Mouse (Mus musculus) left cerebral cortex, postnatal 14 days (tissue): ENCODE results near the gene Slc9a1. TPM values are rescaled to one million over a fixed set of nuclear protein-coding genes. Genes with fewer than 3 reads are reported as not detected.

ENCODE experiments used
- DNase-seq, 2 experiments: peaks; one replicate each; pipeline ENCODE4 v3.0.0; 2021 to 2022; ENCODE audit warnings: low spot score in 2 of 2, mixed read lengths in 1 of 2
- intact Hi-C: fragments of 180-260 bp; cut with DNase I; formaldehyde crosslinking; loops from one replicate; pipeline ENCODE4 v1.15.1; 2025
- total RNA-seq, 2 experiments: library from RNA; stranded (reverse); gene quantifications; 2 replicates each; pipeline ENCODE4 v1.2.3; 2021

The Slc9a1 gene
- total RNA-seq, 2 experiments from 2014 or later: 41.5 to 46.7 TPM

DNA sequence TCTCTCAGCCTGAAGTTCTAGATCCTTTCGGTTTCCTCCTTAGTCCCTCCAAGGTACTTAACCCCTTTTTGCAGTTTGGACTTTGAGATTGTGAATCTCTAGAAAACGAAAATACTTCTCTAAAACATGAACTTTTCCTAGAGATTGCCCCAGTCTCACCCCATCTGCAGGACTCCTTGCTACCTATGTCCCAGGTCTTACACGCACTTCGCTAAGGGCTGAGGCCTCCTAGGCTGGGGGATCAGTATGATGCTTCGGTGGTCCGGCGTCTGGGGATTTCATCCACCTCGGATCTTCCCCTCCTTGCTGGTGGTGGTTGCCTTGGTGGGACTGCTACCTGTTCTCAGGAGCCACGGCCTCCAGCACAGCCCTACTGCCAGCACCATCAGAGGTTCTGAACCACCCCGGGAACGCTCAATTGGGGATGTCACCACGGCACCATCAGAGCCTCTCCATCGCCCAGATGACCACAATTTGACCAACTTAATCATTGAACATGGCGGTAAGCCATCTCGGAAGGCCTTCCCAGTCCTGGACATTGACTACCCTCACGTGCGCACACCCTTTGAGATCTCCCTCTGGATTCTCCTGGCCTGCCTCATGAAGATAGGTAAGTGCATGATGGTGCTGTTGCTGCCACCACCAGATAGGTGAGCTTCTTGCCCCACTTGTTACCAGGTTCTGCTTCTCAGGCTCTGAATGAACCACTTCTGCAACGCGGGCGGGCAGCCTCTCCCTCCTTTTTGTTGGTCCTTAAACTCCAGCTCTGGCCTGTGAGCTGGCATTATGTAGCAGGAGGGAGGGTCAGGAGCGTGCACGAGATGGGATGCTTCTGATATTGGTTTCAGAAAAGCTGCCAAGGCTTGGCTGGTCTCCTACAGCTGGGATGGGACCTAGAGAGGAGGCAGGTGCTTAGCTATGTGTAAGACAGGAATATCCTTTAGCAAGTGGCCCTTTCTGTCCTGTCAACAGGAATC, 1.1 kb downstream of the Slc9a1 start:
- no peak for DNase-seq
- intact Hi-C loops: no loop called here

GRCm38 (mm10) chr4:133371621-133372277, 2.2 kb downstream of the Slc9a1 start:
- DNase-seq: no peak
- intact Hi-C loops: no loop called here

DNA sequence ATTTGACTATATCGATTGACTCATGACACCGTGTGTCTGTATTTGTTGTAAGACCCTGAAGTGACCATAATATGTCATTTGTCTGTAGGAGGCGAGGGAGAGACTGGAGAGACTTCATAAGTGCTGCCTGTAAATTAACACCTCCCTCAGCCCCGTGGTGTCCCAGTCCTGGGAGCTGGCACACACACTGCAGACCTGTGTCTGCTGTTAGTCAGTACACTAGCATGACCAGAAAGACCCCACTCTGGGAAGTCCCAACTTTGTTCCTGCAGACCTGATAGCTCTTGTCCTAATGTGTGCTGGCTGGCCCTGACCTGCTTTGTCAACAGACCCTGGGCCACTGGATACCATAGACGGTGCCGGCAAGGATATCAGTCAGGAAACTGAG, 2.8 kb downstream of the Slc9a1 start:
- DNase-seq: no peak
- intact Hi-C loops: no loop called here

DNA sequence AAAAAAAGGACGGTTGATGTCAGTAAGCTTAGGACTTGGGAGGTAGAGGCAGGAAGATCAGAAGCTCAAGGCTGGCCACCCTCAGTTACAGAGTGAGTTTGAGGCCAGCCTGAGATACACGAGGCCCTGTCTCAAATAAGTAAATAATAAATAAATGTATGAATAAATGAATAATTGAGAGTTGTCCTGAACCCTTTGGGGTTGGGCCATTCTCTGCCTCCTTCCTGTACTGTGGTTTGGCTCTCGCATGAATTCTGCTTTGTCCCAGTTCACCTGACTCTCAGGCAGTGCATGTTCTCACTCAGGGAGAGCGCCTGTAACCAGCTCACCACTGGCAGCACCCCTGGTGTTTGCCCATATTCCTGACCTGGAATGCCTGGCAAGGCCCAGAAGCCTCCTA, 4.5 kb downstream of the Slc9a1 start:
- intact Hi-C loops: no loop called here
- DNase-seq: no peak

- no peak for DNase-seq
- intact Hi-C loops: no loop called here
These were observed 6.5 kb downstream of the Slc9a1 start for GRCm38 (mm10) chr4:133375812-133376577.

GRCm38 (mm10) chr4:133378236-133379045, 8.9 kb downstream of the Slc9a1 start:
- no peak for DNase-seq
- intact Hi-C loops: no loop called here

DNA sequence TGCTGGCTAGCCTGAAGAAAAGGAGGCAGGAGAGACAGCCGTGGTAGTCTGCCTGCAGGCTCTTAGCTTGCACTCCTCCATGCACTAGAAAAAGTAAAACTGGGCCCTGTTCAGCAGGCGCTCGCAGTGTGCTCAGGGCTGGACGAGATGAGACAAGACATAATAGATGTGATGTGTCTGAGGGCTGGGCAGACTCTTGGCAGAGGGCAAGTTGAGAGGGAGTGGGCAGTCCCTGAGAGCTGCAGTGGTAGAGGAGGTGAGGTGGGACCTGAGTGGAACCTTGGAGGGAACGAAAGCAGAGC, 9.5 kb downstream of the Slc9a1 start:
- DNase-seq: no peak
- intact Hi-C loops: no loop called here

- intact Hi-C loops: no loop called here
- no peak for DNase-seq
These were observed 10.4 kb downstream of the Slc9a1 start for GRCm38 (mm10) chr4:133379861-133380260.

DNA sequence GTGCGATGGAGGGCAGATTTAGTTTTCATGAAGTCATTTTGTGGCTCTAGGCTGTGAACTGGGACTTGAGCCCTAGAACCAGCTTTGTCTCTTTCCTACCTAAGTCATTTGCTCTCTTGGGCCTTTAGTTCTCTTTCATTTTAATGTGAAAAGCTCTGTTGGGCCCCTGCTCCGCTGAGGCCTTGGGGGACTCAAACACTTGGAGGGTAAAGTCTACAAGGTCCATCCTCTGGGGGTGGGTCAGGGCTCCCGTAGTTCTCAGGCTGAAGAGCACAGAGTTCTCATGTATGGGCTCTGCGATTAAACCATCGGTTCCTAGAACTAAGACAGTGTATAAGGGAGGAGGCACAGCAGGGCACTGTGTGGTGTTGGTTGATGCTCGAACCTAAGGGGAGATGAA, 11.0 kb downstream of the Slc9a1 start:
- intact Hi-C loops: no loop called here
- no peak for DNase-seq

- intact Hi-C loops: no loop called here
- no peak for DNase-seq
These were observed 11.6 kb downstream of the Slc9a1 start for GRCm38 (mm10) chr4:133381141-133381540.

DNA sequence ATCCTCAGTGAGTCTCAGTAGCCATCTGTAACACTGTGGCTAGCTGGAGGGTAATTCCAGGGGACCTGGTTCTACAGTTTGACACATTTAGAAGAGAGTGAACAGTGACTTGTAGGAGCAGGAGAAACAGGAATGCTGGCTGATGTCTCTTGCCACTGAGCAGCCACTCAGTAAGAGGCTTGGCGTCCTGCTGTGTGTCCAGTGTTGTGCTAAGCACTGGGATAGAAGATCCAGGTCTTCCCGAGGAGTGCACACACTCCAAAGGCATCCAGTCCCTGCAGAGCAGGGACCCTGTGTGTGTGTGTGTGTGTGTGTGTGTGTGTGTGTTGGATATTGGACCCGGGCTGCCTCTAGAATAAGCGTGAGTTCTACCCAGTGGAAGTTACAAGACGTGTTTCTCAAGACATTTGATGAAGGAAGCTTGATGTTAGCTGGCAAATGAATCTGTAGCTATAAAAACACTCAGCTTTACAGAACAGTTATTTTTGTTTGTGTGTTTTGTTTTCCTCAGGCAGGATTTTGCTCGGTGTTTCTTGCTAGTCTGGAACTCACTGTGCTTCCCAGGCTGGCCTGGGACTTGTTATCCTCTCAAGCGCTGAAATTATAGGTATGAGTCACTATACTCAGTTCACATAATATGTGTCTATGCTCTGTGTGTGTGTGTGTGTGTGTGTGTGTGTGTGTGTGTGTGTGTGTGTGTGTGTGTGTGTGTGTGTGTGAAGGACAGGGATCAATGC, 16.7 kb downstream of the Slc9a1 start:
- intact Hi-C loops: no loop called here
- DNase-seq: peak in 1 of 2 experiments; percentile 66

DNA sequence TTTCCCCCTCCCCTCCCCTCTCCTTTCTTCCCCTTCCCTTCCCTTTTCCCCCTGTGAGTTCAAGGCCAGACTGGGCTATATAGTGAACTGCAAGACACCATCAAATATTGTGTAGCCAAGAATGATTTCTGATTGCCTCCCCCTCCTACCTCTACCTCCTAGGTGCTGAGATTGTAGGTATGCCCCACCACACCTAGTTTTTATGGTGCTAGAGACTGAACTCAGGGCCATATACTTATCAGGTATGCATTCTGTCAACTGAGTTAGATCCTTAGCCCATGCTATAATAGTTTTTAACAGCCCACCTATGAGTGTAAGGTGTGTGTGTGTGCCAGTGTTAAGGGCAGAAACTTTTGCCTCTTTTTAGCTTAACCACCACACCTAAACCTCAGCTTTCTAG, 17.5 kb downstream of the Slc9a1 start:
- no peak for DNase-seq
- intact Hi-C loops: no loop called here

- intact Hi-C loops: no loop called here
- DNase-seq: no peak
These were observed 19.5 kb downstream of the Slc9a1 start for GRCm38 (mm10) chr4:133388781-133389552.

- no peak for DNase-seq
- intact Hi-C loops: no loop called here
These were observed 20.5 kb downstream of the Slc9a1 start for GRCm38 (mm10) chr4:133390042-133390441.

- no peak for DNase-seq
- intact Hi-C loops: no loop called here
These were observed 21.1 kb downstream of the Slc9a1 start for GRCm38 (mm10) chr4:133390585-133390984.

GRCm38 (mm10) chr4:133391185-133392040, 21.9 kb downstream of the Slc9a1 start:
- DNase-seq: peak; percentile 57 to 61
- intact Hi-C loops: no loop called here

DNA sequence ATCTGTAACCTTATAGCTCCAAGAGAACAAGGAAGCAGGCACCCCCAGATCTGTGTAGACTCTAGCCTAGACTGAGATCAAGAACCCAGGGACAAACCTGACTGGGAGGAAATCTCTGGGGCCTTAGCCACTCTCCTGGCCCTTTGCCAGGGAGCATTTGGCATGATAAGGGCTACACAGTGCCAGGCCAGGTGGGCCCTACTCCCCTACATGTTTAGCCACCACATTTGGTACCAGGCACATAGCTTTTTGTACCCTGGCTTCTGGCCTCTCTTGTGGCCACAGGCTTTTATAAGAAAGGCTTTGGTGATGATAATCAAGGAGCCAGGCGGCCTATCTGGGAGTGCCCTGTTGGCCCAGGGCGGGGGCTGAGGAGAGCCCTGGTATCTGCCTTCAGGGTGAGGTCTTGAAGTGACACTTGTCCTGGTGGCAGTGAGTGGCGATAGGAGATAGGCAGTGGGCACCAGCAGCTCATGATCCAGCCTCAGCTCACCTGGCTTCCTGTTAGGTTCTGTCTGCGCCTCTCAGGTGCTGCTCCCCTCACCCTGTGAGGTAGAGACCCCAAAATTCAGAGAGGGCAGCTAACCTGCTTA, 25.6 kb downstream of the Slc9a1 start:
- no peak for DNase-seq

More for the DNA sequence above, 25.6 kb downstream of the Slc9a1 start:
- intact Hi-C loops: no loop called here
